Comparison of ENCODE assay signal across 16 mouse cellular contexts in the genomic region with DNA sequence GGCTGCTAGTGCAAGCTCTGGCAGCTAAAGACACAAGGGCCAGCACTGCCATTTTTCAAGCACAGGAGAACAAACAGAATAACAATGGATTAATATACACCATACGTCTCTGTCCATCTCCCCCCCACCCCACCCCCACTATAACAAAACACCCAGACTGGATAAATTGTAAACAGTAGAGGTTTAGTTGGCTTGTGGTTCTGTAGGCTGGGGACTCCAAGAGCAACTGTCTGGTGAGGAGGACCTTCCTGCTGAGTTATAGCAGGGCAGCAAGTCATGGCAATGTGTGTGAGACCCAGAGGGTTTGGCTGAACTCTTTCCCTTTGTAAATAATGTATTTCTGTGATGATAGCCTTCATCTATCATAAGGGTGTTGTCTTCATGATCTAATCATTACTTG. TPM values are rescaled to one million over a fixed set of nuclear protein-coding genes. Genes with fewer than 3 reads are reported as not detected.
"Had no signal": no experiment of that assay in that cellular context is flagged by ENCODE, and none has a peak within 500 bp of the region (broad histone marks: within the 10 kb centered on the region; RNA-seq: fewer than 3 reads in every experiment).

No protein-coding gene starts in this region.

- H3K9ac ChIP-seq: hindbrain, embryonic 14.5 days; limb, embryonic 12.5 days; liver, embryonic 13.5 days; liver, postnatal 0 days; midbrain, embryonic 12.5 days; neural tube, embryonic 13.5 days had no signal

- H3K27me3 ChIP-seq: limb, embryonic 12.5 days; liver, embryonic 13.5 days; megakaryocyte, embryonic 14.5 days; midbrain, embryonic 12.5 days; neural tube, embryonic 13.5 days had no signal

- H3K9me3 ChIP-seq: limb, embryonic 12.5 days; liver, embryonic 13.5 days; megakaryocyte, embryonic 14.5 days; midbrain, embryonic 12.5 days; neural tube, embryonic 13.5 days had no signal

- H3K4me2 ChIP-seq: hindbrain, embryonic 14.5 days; limb, embryonic 12.5 days; liver, embryonic 13.5 days; midbrain, embryonic 12.5 days; neural tube, embryonic 13.5 days had no signal

- ATAC-seq: liver, postnatal 0 days; midbrain, embryonic 16.5 days had no signal

- H3K4me1 ChIP-seq: midbrain, embryonic 12.5 days had no signal

- DNase-seq: kidney, adult 18-20 months; kidney, postnatal 25 days; layer of hippocampus, postnatal 36 days; liver; liver, embryonic 13.5 days; liver, postnatal 0 days; retina, postnatal 1 day; thymus, adult 2 months; thymus, postnatal 36 days had no signal

- H3K27ac ChIP-seq: hindbrain, embryonic 14.5 days; limb, embryonic 12.5 days; liver, embryonic 13.5 days; macrophage; midbrain, embryonic 12.5 days; neural tube, embryonic 13.5 days had no signal

- H3K36me3 ChIP-seq: limb, embryonic 12.5 days; liver, embryonic 13.5 days; midbrain, embryonic 12.5 days; neural tube, embryonic 13.5 days had no signal

- H3K4me3 ChIP-seq: limb, embryonic 12.5 days; liver, embryonic 13.5 days; megakaryocyte, embryonic 14.5 days; midbrain, embryonic 12.5 days; neural tube, embryonic 13.5 days had no signal

RNA-seq across cellular contexts. Expression of gene Serp2, which starts 33.0 kb away (rescaled TPM):
- polyA plus RNA-seq: macrophage had no signal
